8 mouse cellular contexts compared by ENCODE assay signal in genomic region chr11:104608249-104608920, GRCm38 (mm10). TPM values are rescaled to one million over a fixed set of nuclear protein-coding genes. Genes with fewer than 3 reads are reported as not detected.
A peak's percentile ranks its signal among the peaks of the same experiment; 100 is the strongest.
DNase-seq lines count a peak whose midpoint lies in the region; ATAC-seq and TF ChIP-seq lines count a peak whose summit lies in the region.

No protein-coding gene starts in this region.

- peaks cover 19% of the 10 kb centered on the region for H3K4me1 ChIP-seq in heart, embryonic 10.5 days
- H3K4me1 ChIP-seq in E14TG2a.4 (replicated peaks; ENCODE audit: low read depth, low read length) = peaks cover 31% of the 10 kb centered on the region
- peaks cover 5% of the 10 kb centered on the region; the same call in 1 of the 2 replicates for H3K4me1 ChIP-seq in forebrain, postnatal 0 days (ENCODE audit: insufficient read depth)

- peak overlapping the region; percentile 85 for H3K27ac ChIP-seq in heart, embryonic 10.5 days
- H3K27ac ChIP-seq in forebrain, postnatal 0 days (ENCODE audit: low read depth, low read length) = no peak overlapping the region
- 0 out of 2 replicates have a peak overlapping the region, but pooled peaks have one; percentile 1 for H3K27ac ChIP-seq in macrophage

- WGBS in heart, embryonic 10.5 days = 2% methylated on average over 23 of the region's 23 CpGs
- 1% methylated on average over 23 of the region's 23 CpGs for WGBS in forebrain, postnatal 0 days
- WGBS in macrophage (ENCODE audit: missing documents) = 10% methylated on average over 23 of the region's 23 CpGs

- TF ChIP-seq CTCF in E14TG2a.4 (conservative IDR thresholded peaks at IDR 0.05; ENCODE audit: low read length) = no peak
- TF ChIP-seq CTCF in forebrain, postnatal 0 days (IDR thresholded peaks at IDR 0.05; ENCODE audit: low read depth) = no peak

- no peaks in the 10 kb centered on the region for H3K79me2 ChIP-seq in macrophage (ENCODE audit: inconsistent target)

- H3K9me3 ChIP-seq in heart, embryonic 10.5 days = no peaks in the 10 kb centered on the region
- no peaks in the 10 kb centered on the region for H3K9me3 ChIP-seq in E14TG2a.4 (ENCODE audit: low read length)
- H3K9me3 ChIP-seq in forebrain, postnatal 0 days (ENCODE audit: low read length) = no peaks in the 10 kb centered on the region

- 0 out of 2 replicates have a peak, but pooled peaks have one; percentile 12 for ATAC-seq in forebrain, postnatal 0 days

- DNase-seq in heart, embryonic 10.5 days (ENCODE audit: low spot score) = no peak
- no peak for DNase-seq in heart, adult 18-20 months
- no peak for DNase-seq in forebrain, postnatal 0 days
- no peak for DNase-seq in adrenal gland, adult 2 months
- no peak for DNase-seq in Muller cell, postnatal 12 days (ENCODE audit: inconsistent ontology term)
- no peak for DNase-seq in cerebellum, adult 9-11 months

- H3K36me3 ChIP-seq in heart, embryonic 10.5 days = no peaks in the 10 kb centered on the region
- H3K36me3 ChIP-seq in E14TG2a.4 (ENCODE audit: insufficient read depth, low read length) (no peaks in the 10 kb centered on the region), macrophage (ENCODE audit: inconsistent target) (no peaks in the 10 kb centered on the region)
- H3K36me3 ChIP-seq in forebrain, postnatal 0 days (ENCODE audit: insufficient read depth) = no peaks in the 10 kb centered on the region

- H3K27me3 ChIP-seq in heart, embryonic 10.5 days (ENCODE audit: insufficient read depth, poor library complexity, severe bottlenecking) = peaks cover 10% of the 10 kb centered on the region
- peaks cover 69% of the 10 kb centered on the region for H3K27me3 ChIP-seq in E14TG2a.4 (ENCODE audit: insufficient read depth, low read length)
- H3K27me3 ChIP-seq in forebrain, postnatal 0 days (ENCODE audit: insufficient read depth, low read length) = peaks cover 8% of the 10 kb centered on the region; the same call in 1 of the 2 replicates

- H3K4me2 ChIP-seq in forebrain, postnatal 0 days (ENCODE audit: low read depth) = peak overlapping the region; percentile 86

- H3K9ac ChIP-seq in forebrain, postnatal 0 days = peak overlapping the region; percentile 49

- peak overlapping the region; percentile 67 for H3K4me3 ChIP-seq in heart, embryonic 10.5 days
- H3K4me3 ChIP-seq in E14TG2a.4 (replicated peaks; ENCODE audit: low read length) = peak overlapping the region; percentile 85
- peak overlapping the region; percentile 48 for H3K4me3 ChIP-seq in forebrain, postnatal 0 days (ENCODE audit: low read depth, low read length)
- H3K4me3 ChIP-seq in macrophage (ENCODE audit: inconsistent target) = peak overlapping the region; percentile 23

RNA-seq across cellular contexts. Expression of gene Itgb3, which starts 0.6 kb away (rescaled TPM):
- polyA plus RNA-seq in heart, embryonic 10.5 days (2016; fragmentation: Nextera tagmentation; extraction: Ambion mirVana) = 9.1 and 9.9 TPM in 2 replicates
- 1 to 10 TPM; 3.6 to 4.5 TPM for total RNA-seq in heart, adult 18-20 months (2021)
- total RNA-seq in forebrain, postnatal 0 days (2014; rRNA removed) = 1.2 and 1.9 TPM in 2 replicates
- polyA plus RNA-seq in forebrain, postnatal 0 days (2015; fragmentation: Nextera tagmentation; extraction: Ambion mirVana) = 0.47 and 0.71 TPM in 2 replicates
- total RNA-seq in macrophage (2018; cell fraction: chromatin; rRNA removed) = 10 to 100 TPM in 8 of 26 experiments, 1 to 10 TPM in 10, under 1 TPM in 8; 0.40 to 21.5 (median 1.8) TPM
- 10 to 100 TPM in 13 of 26 experiments, 1 to 10 TPM in 5, under 1 TPM in 8; 0.32 to 24.7 (median 7.0) TPM for total RNA-seq in macrophage (2018; cell fraction: cytosol; rRNA removed)
- total RNA-seq in macrophage (2018; cell fraction: nucleus; rRNA removed) = 10 to 100 TPM in 12 of 26 experiments, 1 to 10 TPM in 14; 1.4 to 31.6 (median 4.6) TPM
- polyA plus RNA-seq in macrophage (2018) = 5.8 to 15.4 TPM (median 7.0 TPM) in 3 replicates
- 10 to 100 TPM in 1 of 2 experiments, 1 to 10 TPM in 1; 4.9 to 11.2 TPM for total RNA-seq in adrenal gland, adult 2 months (2021)
- polyA plus RNA-seq in adrenal gland, adult 2 months (2012; rRNA removed) = 3.3 and 3.7 TPM in 2 replicates

RNA-seq across cellular contexts. Expression of gene Myl4, which starts 57.9 kb away (rescaled TPM):
- polyA plus RNA-seq in heart, embryonic 10.5 days (2016; fragmentation: Nextera tagmentation; extraction: Ambion mirVana) = 1,777 and 2,791 TPM in 2 replicates
- 100 to 1,000 TPM; 660 to 761 TPM for total RNA-seq in heart, adult 18-20 months (2021)
- 0.67 and 5.8 TPM in 2 replicates for total RNA-seq in forebrain, postnatal 0 days (2014; rRNA removed)
- 4.6 and 5.3 TPM in 2 replicates for polyA plus RNA-seq in forebrain, postnatal 0 days (2015; fragmentation: Nextera tagmentation; extraction: Ambion mirVana)
- 10 to 100 TPM in 1 of 26 experiments, 1 to 10 TPM in 11, under 1 TPM in 4, not detected in 10; 0.55 to 10.6 (median 1.7) TPM for total RNA-seq in macrophage (2018; cell fraction: chromatin; rRNA removed)
- total RNA-seq in macrophage (2018; cell fraction: cytosol; rRNA removed) = under 1 TPM in 11 of 26 experiments, not detected in 15; 0.05 to 0.40 (median 0.19) TPM
- total RNA-seq in macrophage (2018; cell fraction: nucleus; rRNA removed) = 10 to 100 TPM in 1 of 26 experiments, 1 to 10 TPM in 9, under 1 TPM in 8, not detected in 8; 0.36 to 10.7 (median 1.1) TPM
- polyA plus RNA-seq in macrophage (2018) = not detected in 3 replicates
- 1 to 10 TPM; 2.2 to 3.1 TPM for total RNA-seq in adrenal gland, adult 2 months (2021)
- 0.40 and 1.6 TPM in 2 replicates for polyA plus RNA-seq in adrenal gland, adult 2 months (2012; rRNA removed)

RNA-seq across cellular contexts. Expression of gene Cdc27, which starts 58.0 kb away (rescaled TPM):
- polyA plus RNA-seq in heart, embryonic 10.5 days (2016; fragmentation: Nextera tagmentation; extraction: Ambion mirVana) = 39.0 and 39.8 TPM in 2 replicates
- total RNA-seq in heart, adult 18-20 months (2021) = 10 to 100 TPM; 23.4 to 28.8 TPM
- 34.9 and 46.5 TPM in 2 replicates for total RNA-seq in forebrain, postnatal 0 days (2014; rRNA removed)
- polyA plus RNA-seq in forebrain, postnatal 0 days (2015; fragmentation: Nextera tagmentation; extraction: Ambion mirVana) = 23.3 and 33.2 TPM in 2 replicates
- 100 to 1,000 TPM in 2 of 26 experiments, 10 to 100 TPM in 24; 38.6 to 118 (median 58.2) TPM for total RNA-seq in macrophage (2018; cell fraction: chromatin; rRNA removed)
- total RNA-seq in macrophage (2018; cell fraction: cytosol; rRNA removed) = 10 to 100 TPM; 27.4 to 46.9 (median 32.9) TPM
- 10 to 100 TPM; 31.7 to 90.5 (median 53.9) TPM for total RNA-seq in macrophage (2018; cell fraction: nucleus; rRNA removed)
- polyA plus RNA-seq in macrophage (2018) = 18.2 to 24.2 TPM (median 19.9 TPM) in 3 replicates
- total RNA-seq in adrenal gland, adult 2 months (2021) = 10 to 100 TPM; 69.2 to 76.1 TPM
- 1.9 and 2.2 TPM in 2 replicates for polyA plus RNA-seq in adrenal gland, adult 2 months (2012; rRNA removed)

Comparison
In these comparisons a context has a peak if more than half of its experiments do, and no peak if none do; other contexts are left out.
1. H3K4me3 ChIP-seq: peak in every context shown above with its lines; median percentile 85 in E14TG2a.4; 67 in heart, embryonic 10.5 days; 48 in forebrain, postnatal 0 days; 23 in macrophage.
2. RNA of gene Myl4, which starts 57.9 kb away (polyA plus RNA-seq): 1,777 to 2,791 TPM in heart, embryonic 10.5 days; 4.6 to 5.3 TPM in forebrain, postnatal 0 days, 0.40 to 1.6 TPM in adrenal gland, adult 2 months and not detected in macrophage; every median in the first group is over 100 times any median in the second.